Mouse (Mus musculus): ENCODE results near the gene Rdh7.

GRCm38 (mm10) chr10:127840776-127841175 is 47.8 kb downstream of the Rdh7 start:
- no peak for TF ChIP-seq CTCF (IDR thresholded peaks at IDR 0.05; ENCODE audit: control insufficient read depth, insufficient read depth, insufficient read length)
- TF ChIP-seq MAX (IDR thresholded peaks at IDR 0.05) = no peak
- no peak for TF ChIP-seq USF1 (IDR thresholded peaks at IDR 0.05; ENCODE audit: low read depth)

All from C2C12 (cell line).